Mouse (Mus musculus): ENCODE results near the gene Fam83d.

The Fam83d gene

DNA sequence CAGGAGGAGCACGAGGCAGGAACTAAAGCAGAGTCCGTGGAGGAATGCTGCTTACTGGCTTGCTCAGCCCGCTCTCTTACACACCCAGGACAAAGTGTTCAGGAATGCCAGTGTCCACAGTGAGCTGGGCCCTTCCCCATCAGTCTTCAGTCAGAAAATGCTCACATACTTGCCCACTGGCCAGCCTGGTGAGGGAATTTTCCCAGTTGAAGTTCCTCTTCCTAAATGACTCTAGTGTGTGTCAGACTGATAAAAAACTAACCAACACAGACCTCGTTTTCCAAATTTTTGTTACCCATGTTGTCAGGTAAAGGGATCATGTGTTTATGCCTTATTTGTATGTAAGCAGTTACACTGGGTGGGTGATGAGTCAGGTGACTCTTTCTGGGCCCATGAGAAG, 48.3 kb downstream of the Fam83d start:
- no peak for DNase-seq (ENCODE audit: low spot score)

DNA sequence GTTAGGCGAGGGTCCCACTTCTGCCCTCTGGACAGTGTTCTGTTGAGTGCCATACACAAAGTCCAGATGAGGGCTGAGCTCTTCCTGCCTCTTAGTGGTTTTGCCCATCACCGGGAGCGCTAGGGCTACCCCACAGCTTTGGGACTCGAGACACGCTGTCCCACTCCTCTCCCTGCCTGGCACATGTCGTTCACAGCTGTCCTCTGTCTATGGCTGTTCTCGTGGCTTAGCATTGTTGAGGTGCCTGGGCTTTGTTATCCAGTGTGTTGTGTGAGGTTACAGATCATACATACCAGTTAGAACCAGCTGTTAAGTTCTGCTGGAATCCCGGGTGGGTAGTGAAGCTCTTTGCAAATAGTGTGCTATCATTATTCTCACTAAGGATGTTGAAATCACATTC, 49.8 kb downstream of the Fam83d start:
- DNase-seq (ENCODE audit: low spot score): no peak

GRCm38 (mm10) chr2:158828124-158828523, 60.2 kb downstream of the Fam83d start:
- DNase-seq (ENCODE audit: low spot score): no peak

- no peak for DNase-seq (ENCODE audit: low spot score)
These were observed 61.9 kb downstream of the Fam83d start for GRCm38 (mm10) chr2:158829746-158830145.

GRCm38 (mm10) chr2:158833221-158833620, 65.3 kb downstream of the Fam83d start:
- no peak for DNase-seq (ENCODE audit: low spot score)

GRCm38 (mm10) chr2:158833645-158834044, 65.8 kb downstream of the Fam83d start:
- no peak for DNase-seq (ENCODE audit: low spot score)
